Mouse (Mus musculus) midbrain, embryonic 14.5 days (tissue): ENCODE measurements around the gene Cog7. TPM values are rescaled to one million over a fixed set of nuclear protein-coding genes. Genes with fewer than 3 reads are reported as not detected.

ENCODE experiments used
- ATAC-seq: fragments of 200-750 bp; cut with Nextera tagmentation; 2 replicates; pipeline ENCODE4 v1.8.0; 2017; ENCODE audit warnings: moderate number of reproducible peaks, moderate library complexity; ENCODE audit not compliant: low FRiP score, low TSS enrichment
- DNase-seq: peaks from one replicate; pipeline ENCODE4 v3.0.0-alpha.2; 2015
- H3K27ac ChIP-seq: fragments of 300-500 bp; sonication (generic); replicated peaks from 2 replicates; pipeline ENCODE4 v1.5.1; 2014; ENCODE audit warnings: mild to moderate bottlenecking, low read depth, low read length, moderate library complexity
- H3K27me3 ChIP-seq: fragments of 300-500 bp; sonication (generic); 2 replicates; pipeline ENCODE4 v1.6.1; 2014; ENCODE audit warnings: low read length, control low read depth, mixed read lengths; ENCODE audit not compliant: control insufficient read depth, insufficient read depth
- H3K36me3 ChIP-seq: fragments of 300-500 bp; sonication (generic); 2 replicates; pipeline ENCODE4 v1.6.1; 2014; ENCODE audit warnings: low read length, control low read depth; ENCODE audit not compliant: control insufficient read depth, insufficient read depth
- H3K4me1 ChIP-seq: fragments of 300-500 bp; sonication (generic); 2 replicates; pipeline ENCODE4 v1.6.1; 2014; ENCODE audit warnings: mild to moderate bottlenecking, antibody characterized with exemption, low read length, control low read depth; ENCODE audit not compliant: control insufficient read depth, insufficient read depth
- H3K4me2 ChIP-seq: fragments of 300-500 bp; sonication (generic); 2 replicates; pipeline ENCODE4 v1.6.1; 2014; ENCODE audit warnings: mild to moderate bottlenecking, low read length, moderate library complexity
- H3K4me3 ChIP-seq: fragments of 300-500 bp; sonication (generic); replicated peaks from 2 replicates; pipeline ENCODE4 v1.5.1; 2014; ENCODE audit warnings: low read depth, low read length
- H3K9ac ChIP-seq: fragments of 300-500 bp; sonication (generic); replicated peaks from 2 replicates; pipeline ENCODE4 v1.6.1; 2014; ENCODE audit warnings: mild to moderate bottlenecking, low read length, moderate library complexity
- H3K9me3 ChIP-seq: fragments of 300-500 bp; sonication (generic); 2 replicates; pipeline ENCODE4 v1.6.1; 2016; ENCODE audit warnings: low read length, control low read depth, mixed read lengths; ENCODE audit not compliant: control insufficient read depth
- WGBS: fragments of 180-500 bp; shearing (Covaris S2); extraction: QIAGEN DNeasy Blood & Tissue Kit; methylation state at CpG from one replicate; pipeline ENCODE4 v1.1.7; 2014; 5-methylcytosine and 5-hydroxymethylcytosine counted together
- polyA plus RNA-seq: library from polyadenylated mRNA; unstranded; fragments of >200 nt; fragmentation: Nextera tagmentation; extraction: Ambion mirVana; gene quantifications from 2 replicates; pipeline ENCODE4 v1.2.1, GENCODE M21; 2014

Gene Cog7
- polyA plus RNA-seq, 1 experiment from 2014 or later, result 19.8 TPM

DNA sequence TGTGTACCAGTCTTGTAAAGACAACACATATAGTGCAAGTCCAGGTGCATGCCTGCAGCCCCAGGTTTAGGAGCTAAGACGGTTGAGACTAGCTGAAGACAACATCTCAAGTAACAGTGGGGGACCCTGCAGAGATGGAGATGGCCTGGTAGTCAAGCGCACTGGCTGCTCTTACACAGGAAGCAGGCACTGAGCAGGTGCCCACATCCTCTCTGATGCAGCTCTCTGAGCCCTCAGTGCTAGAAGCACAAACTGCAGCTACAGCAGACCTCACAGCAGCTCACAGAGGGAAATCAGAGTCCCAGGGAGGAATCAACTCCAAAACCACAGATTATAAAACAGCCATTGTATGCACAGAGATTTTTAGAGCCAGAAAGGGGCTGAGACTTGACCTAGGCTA lies 47.2 kb downstream of the Cog7 start:
- no peaks in the 10 kb centered on the region for H3K27me3 ChIP-seq
- no peak for ATAC-seq
- H3K4me1 ChIP-seq, result no peaks in the 10 kb centered on the region
- H3K27ac ChIP-seq, result no peak overlapping the region
- H3K4me2 ChIP-seq, result no peak overlapping the region
- no peak overlapping the region for H3K9ac ChIP-seq
- no peak for DNase-seq
- peaks cover 17% of the 10 kb centered on the region for H3K36me3 ChIP-seq
- H3K4me3 ChIP-seq, result no peak overlapping the region
- no peaks in the 10 kb centered on the region for H3K9me3 ChIP-seq
- 90% methylated on average over 2 of the region's 2 CpGs for WGBS

DNA sequence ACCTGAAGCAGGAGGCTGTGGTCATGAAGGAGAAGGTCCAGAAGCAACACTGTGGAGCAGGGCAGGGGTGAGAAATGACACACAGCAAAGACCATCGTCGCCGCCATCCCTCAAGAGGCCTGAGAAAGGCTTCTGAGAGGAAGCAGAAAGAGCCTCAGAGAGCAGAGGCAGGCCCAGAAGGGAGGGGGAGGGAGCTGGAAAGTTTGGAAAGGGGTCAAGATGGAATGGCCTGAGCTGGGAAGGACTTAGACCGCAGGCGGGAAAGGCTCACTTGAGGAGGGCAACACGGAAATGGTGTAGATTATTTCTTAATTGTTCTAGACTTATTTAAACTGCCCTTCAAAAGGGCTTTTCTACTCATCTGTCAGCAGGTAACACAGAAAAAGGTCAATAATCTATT lies 47.8 kb downstream of the Cog7 start:
- Histone ChIP-seq H3K27me3 (no peaks in the 10 kb centered on the region), H3K4me1 (no peaks in the 10 kb centered on the region), H3K27ac (no peak overlapping the region), H3K4me2 (no peak overlapping the region), H3K9ac (no peak overlapping the region), H3K9me3 (no peaks in the 10 kb centered on the region), H3K36me3 (peaks cover 22% of the 10 kb centered on the region), H3K4me3 (no peak overlapping the region)
- WGBS, result 81% methylated on average over 6 of the region's 6 CpGs
- ATAC-seq, result no peak
- DNase-seq, result no peak

DNA sequence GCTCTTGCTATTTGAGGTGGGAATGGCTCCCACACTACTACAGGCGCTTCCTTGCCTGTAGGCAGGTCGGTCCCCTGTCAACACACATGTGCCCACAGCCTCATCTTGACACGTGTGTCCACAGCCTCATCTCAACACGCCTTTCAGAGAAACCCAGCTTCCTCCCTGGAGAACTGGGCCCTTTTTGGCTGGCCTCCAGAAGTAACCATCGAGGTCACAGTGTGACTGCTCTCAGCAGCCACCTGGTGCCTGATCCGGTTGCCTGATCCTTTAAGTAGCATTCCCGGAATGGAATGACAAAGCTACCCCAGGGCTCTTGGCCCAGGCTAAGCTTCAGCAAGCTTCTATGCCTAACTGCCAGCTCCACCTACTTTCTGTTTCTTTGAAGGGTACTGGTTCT lies 50.3 kb downstream of the Cog7 start:
- no peaks in the 10 kb centered on the region for H3K9me3 ChIP-seq
- H3K9ac ChIP-seq, result no peak overlapping the region
- ATAC-seq (no peak), DNase-seq (peak; percentile 17)
- H3K27ac ChIP-seq, result no peak overlapping the region
- no peak overlapping the region for H3K4me2 ChIP-seq
- WGBS, result 25% methylated on average over 7 of the region's 7 CpGs
- H3K27me3 ChIP-seq, result no peaks in the 10 kb centered on the region
- H3K36me3 ChIP-seq, result peaks cover 43% of the 10 kb centered on the region
- H3K4me1 ChIP-seq, result no peaks in the 10 kb centered on the region
- no peak overlapping the region for H3K4me3 ChIP-seq

DNA sequence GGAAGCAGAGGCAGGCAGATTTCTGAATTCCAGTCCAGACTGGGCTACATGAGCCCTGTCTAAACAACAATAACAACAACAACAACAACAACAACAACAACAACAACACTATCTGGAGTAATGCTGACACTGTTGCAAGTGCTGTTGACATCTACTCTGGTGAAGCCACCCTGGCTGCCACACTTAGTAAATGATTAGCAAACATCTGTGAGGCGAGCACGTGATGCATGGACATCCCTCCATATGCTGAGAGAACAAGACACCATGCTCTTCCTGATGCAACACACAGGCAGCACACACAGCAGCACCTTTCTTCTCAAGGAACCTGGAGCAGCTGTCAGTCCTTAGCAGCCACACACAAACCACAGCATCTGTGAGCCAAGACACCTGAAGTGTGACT lies 53.6 kb downstream of the Cog7 start:
- WGBS, result 98% methylated on average over 2 of the region's 2 CpGs
- Histone ChIP-seq H3K9me3 (no peaks in the 10 kb centered on the region), H3K4me2 (no peak overlapping the region), H3K4me1 (no peaks in the 10 kb centered on the region), H3K9ac (no peak overlapping the region), H3K27ac (no peak overlapping the region), H3K27me3 (no peaks in the 10 kb centered on the region), H3K4me3 (no peak overlapping the region), H3K36me3 (peaks cover 42% of the 10 kb centered on the region)
- ATAC-seq (no peak), DNase-seq (no peak)

DNA sequence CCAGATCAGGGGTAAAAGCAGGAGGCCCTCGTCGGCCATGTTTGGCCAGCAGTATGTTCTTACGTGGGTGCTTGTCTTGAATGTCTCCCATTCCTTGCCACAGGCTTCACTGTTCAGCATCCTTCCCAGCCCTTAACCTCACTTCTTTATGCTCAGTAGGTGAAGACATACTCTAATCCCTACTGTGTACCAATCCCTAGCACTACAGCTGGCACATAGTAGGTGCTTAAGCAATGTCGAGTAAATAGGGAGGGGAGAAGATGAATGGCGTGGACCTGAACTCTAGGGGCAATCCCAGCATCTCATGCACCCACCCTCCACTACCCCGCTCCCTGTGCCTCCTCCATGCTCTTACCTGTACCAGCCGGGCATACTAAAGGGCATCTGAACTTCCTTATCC lies 57.1 kb downstream of the Cog7 start:
- 97% methylated on average over 7 of the region's 7 CpGs for WGBS
- Histone ChIP-seq H3K36me3 (peaks cover 29% of the 10 kb centered on the region), H3K4me1 (no peaks in the 10 kb centered on the region), H3K4me2 (no peak overlapping the region), H3K9me3 (no peaks in the 10 kb centered on the region), H3K9ac (no peak overlapping the region), H3K27ac (no peak overlapping the region), H3K4me3 (no peak overlapping the region), H3K27me3 (no peaks in the 10 kb centered on the region)
- no peak for DNase-seq
- ATAC-seq, result no peak

DNA sequence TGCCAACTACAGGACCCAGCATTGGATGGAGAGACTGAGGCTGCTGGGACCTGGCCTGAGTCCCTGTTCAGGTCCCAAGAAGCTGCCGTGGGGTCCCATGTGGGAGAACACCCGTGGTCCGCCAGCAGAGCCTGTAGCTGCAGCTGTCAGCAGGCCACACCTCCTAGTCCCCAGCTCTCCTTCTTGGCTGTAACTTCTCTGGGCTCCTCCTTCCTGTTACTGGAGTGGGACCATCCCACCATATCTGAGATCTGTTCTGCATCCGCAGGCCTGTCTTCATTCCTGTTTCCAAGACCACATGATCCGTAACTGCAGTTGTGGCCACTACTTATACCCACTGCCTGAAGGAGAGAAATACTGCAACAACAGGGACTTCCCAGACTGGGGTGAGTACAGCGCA lies 67.6 kb downstream of the Cog7 start:
- no peak overlapping the region for H3K4me3 ChIP-seq
- no peaks in the 10 kb centered on the region for H3K9me3 ChIP-seq
- 83% methylated on average over 6 of the region's 6 CpGs for WGBS
- no peak for ATAC-seq
- no peak overlapping the region for H3K9ac ChIP-seq
- no peak overlapping the region for H3K4me2 ChIP-seq
- H3K27me3 ChIP-seq, result no peaks in the 10 kb centered on the region
- H3K4me1 ChIP-seq, result no peaks in the 10 kb centered on the region
- DNase-seq, result no peak
- H3K36me3 ChIP-seq, result no peaks in the 10 kb centered on the region
- H3K27ac ChIP-seq, result no peak overlapping the region

DNA sequence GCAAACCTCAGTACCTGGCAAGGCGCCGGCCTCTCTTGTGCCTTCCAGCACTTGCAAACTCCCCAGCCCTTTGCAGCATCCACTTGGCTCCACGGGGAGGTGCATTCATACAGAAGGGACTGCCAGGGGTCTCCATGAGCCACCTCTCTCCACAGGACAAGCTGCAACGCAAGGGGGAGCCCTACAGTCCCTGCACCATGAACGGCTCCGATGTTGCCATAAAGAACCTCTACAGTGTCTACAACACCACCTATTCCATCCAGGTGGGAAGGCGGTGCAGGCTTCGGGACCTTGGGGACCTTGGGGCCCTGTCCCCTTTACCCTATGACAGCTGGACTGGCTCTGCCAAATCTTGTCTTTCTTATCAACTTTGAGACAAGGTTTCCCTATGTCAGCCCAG lies 69.3 kb downstream of the Cog7 start:
- Histone ChIP-seq H3K4me1 (no peaks in the 10 kb centered on the region), H3K9me3 (no peaks in the 10 kb centered on the region), H3K36me3 (no peaks in the 10 kb centered on the region), H3K9ac (no peak overlapping the region), H3K4me2 (no peak overlapping the region), H3K27ac (no peak overlapping the region), H3K27me3 (no peaks in the 10 kb centered on the region), H3K4me3 (no peak overlapping the region)
- ATAC-seq (no peak), DNase-seq (no peak)
- WGBS, result 70% methylated on average over 8 of the region's 8 CpGs

DNA sequence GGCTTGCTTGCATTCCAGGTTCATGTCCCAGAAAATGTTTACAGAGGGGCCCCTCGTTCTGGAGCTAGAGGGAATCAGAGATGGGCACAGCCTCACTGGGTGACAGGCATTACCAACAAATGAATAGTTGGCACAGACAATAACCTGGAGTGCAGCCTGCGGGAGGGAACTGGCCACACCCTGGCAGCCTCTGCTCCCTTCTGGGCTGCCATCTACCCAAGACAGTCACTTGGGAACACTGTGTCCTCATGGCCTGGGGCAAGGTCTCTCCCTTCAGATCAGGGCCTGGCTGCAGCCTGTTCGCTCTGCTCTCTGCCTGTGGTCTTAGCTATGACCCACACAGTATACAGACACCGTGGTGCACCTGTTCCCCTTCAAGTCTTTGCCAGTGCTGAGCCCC lies 74.6 kb downstream of the Cog7 start:
- no peaks in the 10 kb centered on the region for H3K36me3 ChIP-seq
- no peak for DNase-seq
- H3K4me2 ChIP-seq, result no peak overlapping the region
- ATAC-seq, result no peak
- H3K4me3 ChIP-seq, result no peak overlapping the region
- no peaks in the 10 kb centered on the region for H3K9me3 ChIP-seq
- WGBS, result 85% methylated on average over 4 of the region's 4 CpGs
- no peaks in the 10 kb centered on the region for H3K4me1 ChIP-seq
- no peak overlapping the region for H3K27ac ChIP-seq
- no peak overlapping the region for H3K9ac ChIP-seq
- no peaks in the 10 kb centered on the region for H3K27me3 ChIP-seq

DNA sequence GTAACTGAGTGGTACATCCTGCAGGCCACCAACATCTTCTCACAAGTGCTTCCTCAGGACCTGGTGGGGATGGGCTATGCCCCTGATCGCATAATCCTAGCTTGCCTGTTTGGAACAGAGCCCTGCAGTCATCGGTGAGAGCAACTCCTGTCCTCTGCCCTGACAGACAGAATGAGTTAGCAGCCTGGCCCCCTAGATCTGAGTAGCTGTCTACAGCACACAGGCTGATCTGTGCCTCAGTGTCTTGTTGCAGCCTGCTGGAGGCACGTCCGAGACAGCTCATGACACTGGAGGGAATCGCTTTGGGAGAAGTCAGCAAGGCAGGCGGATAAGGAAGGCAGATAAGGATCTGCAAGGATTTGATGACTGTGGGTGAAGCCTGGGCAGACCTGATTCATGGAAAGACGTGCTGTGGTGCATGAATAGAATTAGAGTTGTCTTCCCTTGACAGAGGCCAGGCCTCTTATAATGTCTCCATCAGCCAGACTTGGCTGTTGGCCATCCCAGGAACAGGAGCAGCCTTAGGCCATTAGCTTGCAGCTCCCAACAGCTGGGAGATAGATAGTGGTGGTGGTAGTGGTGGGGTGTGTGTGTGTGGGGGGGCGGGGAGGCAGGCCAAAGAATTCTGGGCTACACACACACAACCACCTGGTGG lies 78.6 kb downstream of the Cog7 start:
- peak; percentile 9 for DNase-seq
- no peaks in the 10 kb centered on the region for H3K27me3 ChIP-seq
- H3K36me3 ChIP-seq, result no peaks in the 10 kb centered on the region
- no peak overlapping the region for H3K4me2 ChIP-seq
- H3K4me3 ChIP-seq, result no peak overlapping the region
- H3K4me1 ChIP-seq, result no peaks in the 10 kb centered on the region
- ATAC-seq, result no peak
- 76% methylated on average over 8 of the region's 8 CpGs for WGBS
- no peak overlapping the region for H3K9ac ChIP-seq
- H3K27ac ChIP-seq, result no peak overlapping the region
- no peaks in the 10 kb centered on the region for H3K9me3 ChIP-seq
